Mouse (Mus musculus) brain, embryonic 14.5 days (tissue): ENCODE measurements around the gene Mad2l1bp.

Source experiments
- CTCF ChIP-seq: fragments of 200-500 bp; IDR thresholded peaks from 2 replicates; pipeline ENCODE4 v1.5.1; 2012; ENCODE audit warnings: inconsistent platforms, mild to moderate bottlenecking, moderate library complexity, borderline replicate concordance; ENCODE audit not compliant: insufficient read depth, insufficient read length; ENCODE audit errors: extremely low read depth
- POLR2A ChIP-seq: fragments of 200-500 bp; IDR thresholded peaks from 2 replicates; pipeline ENCODE4 v1.6.1; 2012; ENCODE audit warnings: mild to moderate bottlenecking, inconsistent platforms, borderline replicate concordance; ENCODE audit not compliant: poor library complexity, insufficient read depth, insufficient read length, severe bottlenecking; ENCODE audit errors: extremely low read depth

- no peak for TF ChIP-seq POLR2A
- TF ChIP-seq CTCF, result no peak
These were observed 10.9 kb upstream of the Mad2l1bp start for GRCm38 (mm10) chr17:46164301-46164700.
